Mouse (Mus musculus): ENCODE results near the gene Prkce.
A peak's percentile ranks its signal among the peaks of the same experiment; 100 is the strongest.

The Prkce gene

DNA sequence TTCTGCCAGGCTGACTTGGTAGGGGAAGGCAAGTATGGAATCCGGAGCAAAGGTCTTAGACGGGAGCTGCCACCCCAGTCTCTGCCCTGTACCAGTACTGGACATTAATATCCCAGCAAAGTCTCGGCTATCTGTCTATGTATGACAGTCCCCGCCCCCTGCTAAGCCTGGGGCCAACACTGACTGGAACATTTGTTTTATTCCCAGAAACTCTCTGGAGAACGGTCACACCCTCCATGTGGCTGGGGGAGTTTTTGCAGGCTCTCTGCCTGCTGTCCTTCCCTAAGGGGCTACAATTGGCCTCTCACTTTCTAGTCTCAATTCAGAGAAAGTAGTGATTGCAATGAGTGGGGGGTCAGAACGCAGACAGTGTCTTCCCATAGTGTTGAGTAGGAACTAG lies 244.6 kb downstream of the Prkce start:
- no peak for DNase-seq (ENCODE audit: low spot score)

DNA sequence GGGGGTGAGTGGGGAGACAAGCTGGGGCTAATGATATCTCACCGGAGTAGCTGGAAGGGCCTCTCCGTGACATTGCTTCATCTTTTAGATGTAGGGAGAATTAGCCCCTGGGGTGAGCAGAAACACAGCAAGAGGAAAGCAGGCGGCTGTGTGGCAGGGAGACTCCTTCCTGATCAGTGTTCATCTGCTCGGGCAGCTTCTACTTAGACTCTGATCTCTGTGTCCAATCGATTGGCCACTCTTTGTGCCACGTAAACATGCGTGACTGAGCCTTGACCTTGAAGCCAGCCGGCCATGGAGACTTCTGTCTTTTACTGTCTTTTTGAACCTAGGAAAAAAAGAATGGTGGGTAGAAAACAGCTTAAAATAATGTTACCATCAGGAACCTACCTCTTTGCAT lies 247.0 kb downstream of the Prkce start:
- DNase-seq (ENCODE audit: low spot score) = no peak

GRCm38 (mm10) chr17:86415989-86416388 lies 248.4 kb downstream of the Prkce start:
- DNase-seq (ENCODE audit: low spot score) = no peak

DNA sequence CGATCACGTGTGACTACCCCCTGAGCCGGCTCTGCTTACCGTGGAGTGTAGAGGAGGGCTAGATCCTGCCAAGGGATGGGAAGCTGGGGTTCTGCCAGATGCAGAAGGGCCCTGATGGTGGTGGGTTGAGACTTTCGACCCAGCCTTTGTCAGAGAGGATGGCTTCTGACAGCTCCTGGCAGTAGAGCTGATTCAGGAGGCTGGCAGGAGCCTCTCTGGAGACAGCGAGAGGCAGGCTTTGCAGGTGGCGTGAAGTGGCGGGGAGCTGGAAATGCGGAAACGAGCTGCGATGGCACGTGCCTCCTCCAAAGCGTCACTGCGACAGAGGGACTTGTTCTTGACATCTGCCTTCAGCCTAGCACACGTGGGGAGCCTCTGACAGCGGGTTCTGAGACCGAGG lies 250.7 kb downstream of the Prkce start:
- no peak for DNase-seq (ENCODE audit: low spot score)

GRCm38 (mm10) chr17:86419199-86419598 lies 251.6 kb downstream of the Prkce start:
- no peak for DNase-seq (ENCODE audit: low spot score)

GRCm38 (mm10) chr17:86420646-86421338 lies 253.2 kb downstream of the Prkce start:
- DNase-seq (ENCODE audit: low spot score) = no peak

DNA sequence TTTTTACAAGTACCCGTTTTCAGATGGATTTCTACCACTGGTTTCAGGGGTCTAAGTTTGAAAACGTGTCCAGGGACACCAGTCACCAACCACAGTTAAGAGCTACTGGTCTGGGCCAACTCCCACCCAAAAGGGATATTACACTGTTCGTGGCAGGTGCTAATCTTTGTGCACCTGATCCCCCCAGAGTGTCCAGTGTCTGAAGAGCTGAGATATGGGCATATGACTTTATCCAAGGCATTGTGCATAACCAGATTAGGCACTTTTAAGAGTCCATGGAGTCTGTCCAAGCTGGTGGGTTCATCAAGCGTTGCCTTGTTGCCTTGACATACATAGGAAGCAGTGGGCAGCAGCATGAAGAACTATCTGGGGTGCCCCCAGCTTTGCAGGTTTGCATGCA lies 254.4 kb downstream of the Prkce start:
- no peak for DNase-seq (ENCODE audit: low spot score)

DNA sequence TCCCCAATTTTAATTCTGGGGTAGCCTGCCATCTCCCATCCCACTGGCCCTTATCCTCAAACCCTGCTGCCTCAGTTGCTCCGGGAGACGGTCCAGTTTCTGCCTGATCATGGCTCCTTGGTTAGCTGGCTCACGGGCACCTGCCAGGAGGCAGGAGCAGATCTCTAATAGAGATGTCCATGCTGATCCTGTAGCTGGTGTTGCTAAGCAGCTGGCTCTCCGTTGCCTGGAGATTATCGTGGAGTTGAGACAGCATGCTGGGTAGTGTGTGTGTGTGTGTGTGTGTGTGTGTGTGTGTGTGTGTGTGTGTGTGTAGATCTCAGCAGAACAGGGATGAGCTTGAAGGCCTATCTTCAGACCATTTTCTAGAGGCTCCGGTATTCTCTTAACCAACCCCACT lies 262.3 kb downstream of the Prkce start:
- DNase-seq (ENCODE audit: low spot score) = no peak

DNA sequence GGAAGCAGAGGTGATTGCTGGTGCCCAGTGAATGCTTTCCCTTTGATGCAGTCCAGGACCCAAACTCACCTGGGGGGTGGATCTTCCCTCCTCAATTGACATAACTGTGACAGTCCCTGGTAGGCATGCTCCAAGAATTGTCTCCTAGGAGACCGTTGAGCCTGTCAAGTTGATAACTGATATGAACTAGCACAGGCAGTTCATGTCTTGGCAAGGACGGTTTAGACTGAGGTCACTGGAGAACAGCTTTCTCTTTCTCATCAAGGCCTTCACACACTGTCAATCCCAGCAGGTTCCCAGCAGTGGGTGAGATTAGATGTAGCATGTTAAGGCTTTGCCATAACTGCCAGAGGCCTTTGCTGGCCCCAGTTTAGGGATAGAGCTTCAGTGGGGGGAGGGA lies 265.5 kb downstream of the Prkce start:
- no peak for DNase-seq (ENCODE audit: low spot score)

GRCm38 (mm10) chr17:86433813-86434212 lies 266.2 kb downstream of the Prkce start:
- no peak for DNase-seq (ENCODE audit: low spot score)

GRCm38 (mm10) chr17:86434781-86435180 lies 267.2 kb downstream of the Prkce start:
- DNase-seq (ENCODE audit: low spot score) = no peak

- no peak for DNase-seq (ENCODE audit: low spot score)
These were observed 268.0 kb downstream of the Prkce start for GRCm38 (mm10) chr17:86435570-86435969.

GRCm38 (mm10) chr17:86435984-86436383 lies 268.4 kb downstream of the Prkce start:
- no peak for DNase-seq (ENCODE audit: low spot score)

GRCm38 (mm10) chr17:86436583-86437370 lies 269.2 kb downstream of the Prkce start:
- no peak for DNase-seq (ENCODE audit: low spot score)

GRCm38 (mm10) chr17:86437516-86438277 lies 270.1 kb downstream of the Prkce start:
- no peak for DNase-seq (ENCODE audit: low spot score)

DNA sequence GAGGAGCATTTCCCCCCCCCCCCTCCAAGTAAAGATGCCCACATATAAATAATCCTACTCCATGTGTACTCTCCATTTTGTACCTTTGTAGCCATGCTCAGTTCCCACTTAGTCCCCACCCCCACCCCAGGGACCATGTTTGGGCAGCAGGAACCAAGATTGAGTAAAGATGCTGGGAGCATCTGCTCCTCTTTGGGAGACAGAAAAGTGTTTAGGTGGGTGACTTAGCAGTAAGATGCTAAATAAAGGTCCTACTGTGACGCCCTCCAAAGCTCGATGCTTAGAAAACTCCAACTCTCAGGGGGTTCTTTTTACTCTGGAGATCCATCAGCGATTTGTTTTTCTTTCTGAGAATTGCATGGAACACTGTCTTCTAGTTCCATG lies 270.7 kb downstream of the Prkce start:
- no peak for DNase-seq (ENCODE audit: low spot score)

DNA sequence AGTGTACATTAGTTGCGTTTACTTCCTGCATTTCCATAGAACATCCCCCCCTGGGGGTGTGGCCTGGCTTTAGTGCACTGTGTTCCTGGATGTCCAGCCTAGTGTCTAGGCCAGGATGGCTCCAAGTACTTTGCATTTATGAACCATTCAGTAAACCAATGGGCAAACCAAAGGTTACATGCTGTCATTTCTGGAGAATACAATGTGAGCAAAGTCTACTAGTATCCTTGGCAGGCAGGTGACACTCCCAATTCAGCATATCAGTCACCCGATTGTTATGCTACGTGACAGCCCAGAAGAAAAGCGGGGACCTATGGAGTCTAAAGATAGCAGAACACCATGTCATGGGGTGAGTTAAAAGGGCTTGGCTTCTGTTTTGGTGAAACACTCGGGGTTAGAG lies 271.2 kb downstream of the Prkce start:
- DNase-seq (ENCODE audit: low spot score) = no peak

GRCm38 (mm10) chr17:86441098-86441497 lies 273.5 kb downstream of the Prkce start:
- DNase-seq (ENCODE audit: low spot score) = no peak

DNA sequence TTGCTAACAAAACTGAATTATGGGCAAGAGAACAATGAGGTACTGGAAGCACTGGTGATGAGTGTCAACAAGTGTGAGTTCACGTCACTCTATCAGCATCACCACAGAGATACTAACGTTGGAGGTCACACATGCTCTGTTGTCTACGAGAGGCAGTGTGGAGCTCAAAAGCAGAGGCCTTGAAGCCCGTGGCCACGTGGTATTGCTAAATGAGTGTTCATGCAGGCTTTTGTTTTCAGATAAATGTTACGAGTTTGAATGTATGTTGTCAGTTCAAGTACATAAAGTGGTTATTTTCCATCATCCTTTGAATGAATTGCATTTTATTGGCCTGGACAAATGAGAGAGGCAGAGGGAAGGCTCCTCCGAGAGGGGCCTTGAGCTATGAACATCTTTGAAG lies 276.3 kb downstream of the Prkce start:
- no peak for DNase-seq (ENCODE audit: low spot score)

GRCm38 (mm10) chr17:86444578-86445419 lies 277.2 kb downstream of the Prkce start:
- DNase-seq (ENCODE audit: low spot score) = peak; percentile 79

GRCm38 (mm10) chr17:86445420-86445720 lies 277.8 kb downstream of the Prkce start:
- DNase-seq (ENCODE audit: low spot score) = no peak

GRCm38 (mm10) chr17:86445900-86446299 lies 278.3 kb downstream of the Prkce start:
- DNase-seq (ENCODE audit: low spot score) = no peak
